Mouse (Mus musculus) myocyte (in vitro differentiated cells): ENCODE results near the gene Arnt.

Experiments
- CEBPB ChIP-seq: IDR thresholded peaks from 2 replicates; pipeline ENCODE4 v1.6.1; 2011; ENCODE audit warnings: mild to moderate bottlenecking, moderate library complexity; ENCODE audit not compliant: poor library complexity, insufficient read depth, severe bottlenecking
- MYOG ChIP-seq, 3 experiments: IDR thresholded peaks; one replicate each; pipeline ENCODE4 v1.6.1; 2011; ENCODE audit warnings: control low read depth in 2 of 3, low read depth in 2 of 3, mild to moderate bottlenecking in 2 of 3; ENCODE audit not compliant: insufficient read length in 2 of 3, control insufficient read depth in 1 of 3, insufficient read depth in 1 of 3
- POLR2A ChIP-seq: IDR thresholded peaks from one replicate; pipeline ENCODE4 v1.6.1; 2011; ENCODE audit warnings: low read depth, mild to moderate bottlenecking, control low read depth, moderate library complexity; ENCODE audit not compliant: insufficient read length
- POLR2AphosphoS2 ChIP-seq: IDR thresholded peaks from one replicate; pipeline ENCODE4 v1.6.1; 2011; ENCODE audit warnings: low read depth, control low read depth; ENCODE audit not compliant: insufficient read length
- SRF ChIP-seq: IDR thresholded peaks from one replicate; pipeline ENCODE4 v1.6.1; 2011; ENCODE audit warnings: low read depth; ENCODE audit not compliant: control insufficient read depth, insufficient read length
- TCF12 ChIP-seq: IDR thresholded peaks from one replicate; pipeline ENCODE4 v1.6.1; 2011; ENCODE audit warnings: mild to moderate bottlenecking, control low read depth; ENCODE audit not compliant: poor library complexity, insufficient read depth, severe bottlenecking
- TCF3 ChIP-seq: IDR thresholded peaks from one replicate; pipeline ENCODE4 v1.6.1; 2011; ENCODE audit warnings: low read depth, control low read depth; ENCODE audit not compliant: insufficient read length

DNA sequence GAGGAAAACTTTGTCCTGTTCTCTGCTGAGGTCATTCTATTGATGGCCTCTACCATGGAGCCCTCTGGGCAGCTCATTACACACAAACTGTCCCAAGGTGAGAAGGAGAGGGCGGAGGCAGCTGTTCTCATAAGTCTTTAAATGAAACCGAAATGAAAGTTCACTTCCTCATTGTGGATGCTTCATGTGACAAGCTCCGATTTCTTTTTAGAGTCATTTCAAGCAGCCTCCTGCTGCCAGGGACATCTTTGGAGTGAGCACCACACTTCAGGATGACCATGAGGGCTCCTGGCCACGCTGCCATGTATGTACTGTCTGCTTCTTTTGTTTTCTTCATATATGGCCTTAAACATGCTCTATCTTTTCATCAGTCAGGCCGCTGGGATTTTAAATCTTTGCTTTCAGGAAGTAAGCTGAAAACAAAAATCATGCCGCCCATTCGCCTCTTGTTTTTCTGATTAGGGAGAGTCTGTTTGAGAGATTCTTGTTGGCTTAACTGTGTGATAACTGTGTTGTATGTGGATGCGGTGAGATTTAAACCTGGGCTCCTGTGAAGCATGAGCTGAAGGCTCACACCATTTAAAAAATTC is 92.5 kb downstream of the Arnt start, which contains the start of gene Ctss:
- no peak for TF ChIP-seq POLR2AphosphoS2
- no peak for TF ChIP-seq CEBPB
- TF ChIP-seq POLR2A = no peak
- TF ChIP-seq TCF12 = no peak
- no peak for TF ChIP-seq MYOG (IDR thresholded peaks at IDR 0.05; ENCODE audit: control insufficient read depth in 1 of 3, insufficient read depth in 1 of 3, insufficient read length in 2 of 3, low read depth in 2 of 3)
- TF ChIP-seq SRF = no peak
- TF ChIP-seq TCF3 = no peak
